Mouse (Mus musculus) ES-E14 (cell line): ENCODE measurements around the gene Ggnbp2.

Experiments
- CHD2 ChIP-seq: IDR thresholded peaks from 2 replicates; pipeline ENCODE4 v1.6.1; 2014; ENCODE audit warnings: mild to moderate bottlenecking, low read depth, low read length, inconsistent platforms
- MAFK ChIP-seq: IDR thresholded peaks from 2 replicates; pipeline ENCODE4 v1.6.1; 2014; ENCODE audit warnings: mild to moderate bottlenecking, low read depth, low read length, inconsistent platforms; ENCODE audit not compliant: insufficient read depth

- TF ChIP-seq CHD2 (no peak), MAFK (no peak)
Observed at GRCm38 (mm10) chr11:84885238-84885637, 14.6 kb upstream of the Ggnbp2 start.
